17 mouse cellular contexts compared by ENCODE assay signal in the genomic region with DNA sequence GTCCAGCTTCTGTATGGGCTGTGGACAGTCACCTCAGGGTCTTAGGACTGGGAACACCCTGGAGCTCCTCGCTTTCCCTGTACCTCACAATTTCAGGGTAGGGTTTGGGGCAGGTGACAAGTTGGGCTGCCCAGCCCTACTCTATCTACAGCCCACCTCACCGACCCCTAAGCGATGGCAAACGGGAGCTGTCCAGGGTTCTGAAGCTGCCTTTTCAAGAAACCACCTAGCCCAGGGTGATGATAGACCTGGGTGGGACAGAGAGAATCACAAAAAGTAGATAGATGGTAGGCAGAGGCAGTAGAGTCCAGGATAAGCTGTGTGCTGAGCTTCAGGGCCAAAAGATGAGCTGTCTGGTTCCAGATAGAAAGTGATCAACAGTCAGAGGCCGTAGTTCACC.
DNase-seq lines count a peak whose midpoint lies in the region; ATAC-seq and TF ChIP-seq lines count a peak whose summit lies in the region.
"Had no signal": no experiment of that assay in that cellular context is flagged by ENCODE, and none has a peak within 500 bp of the region (broad histone marks: within the 10 kb centered on the region; RNA-seq: fewer than 3 reads in every experiment).

No protein-coding gene starts in this region.

- DNase-seq in intestine, embryonic 14.5 days (ENCODE audit: low spot score), result peak; percentile 73
- peak; percentile 21 for DNase-seq in ES-E14 (ENCODE audit: low read depth, low spot score)
- DNase-seq in embryo, embryonic 10 days (ENCODE audit: low spot score), result peak; percentile 60
- DNase-seq in limb, embryonic 10.5 days (ENCODE audit: low spot score), result peak; percentile 75
- no peak for DNase-seq in cerebellum, adult 11-12 months
- no peak for DNase-seq in lung, adult 18-20 months
- DNase-seq: adrenal gland, adult 2 months; cerebellum, adult 9-11 months; heart, postnatal 36 days had no signal

- TF ChIP-seq CTCF in intestine, postnatal 0 days (IDR thresholded peaks at IDR 0.05; ENCODE audit: low read depth), result no peak

- no peak for ATAC-seq in intestine, embryonic 14.5 days (replicated peaks; ENCODE audit: low FRiP score, low TSS enrichment, low read depth)
- ATAC-seq in intestine, postnatal 0 days, result no peak
- ATAC-seq in hindbrain, embryonic 12.5 days (ENCODE audit: low FRiP score), result no peak
- ATAC-seq: forebrain, embryonic 15.5 days had no signal

- H3K36me3 ChIP-seq in intestine, embryonic 14.5 days (ENCODE audit: control insufficient read depth, insufficient read depth, low read length), result no peaks in the 10 kb centered on the region
- no peaks in the 10 kb centered on the region for H3K36me3 ChIP-seq in intestine, postnatal 0 days (ENCODE audit: control insufficient read depth, insufficient read depth)
- H3K36me3 ChIP-seq in ES-E14 (ENCODE audit: control insufficient read depth, insufficient read depth, low read length, poor library complexity, severe bottlenecking), result no peaks in the 10 kb centered on the region
- no peaks in the 10 kb centered on the region for H3K36me3 ChIP-seq in limb, embryonic 10.5 days
- no peaks in the 10 kb centered on the region for H3K36me3 ChIP-seq in hindbrain, embryonic 12.5 days
- H3K36me3 ChIP-seq: embryonic facial prominence, embryonic 15.5 days; forebrain, embryonic 15.5 days; kidney, embryonic 15.5 days; limb, embryonic 13.5 days; lung, embryonic 15.5 days had no signal

- H3K27ac ChIP-seq in intestine, embryonic 14.5 days (ENCODE audit: low read depth), result no peak overlapping the region
- no peak overlapping the region for H3K27ac ChIP-seq in intestine, postnatal 0 days (ENCODE audit: low read depth, low read length)
- H3K27ac ChIP-seq in ES-E14 (ENCODE audit: insufficient read depth, low read depth, low read length, poor library complexity, severe bottlenecking), result no peak overlapping the region
- no peak overlapping the region for H3K27ac ChIP-seq in limb, embryonic 10.5 days
- no peak overlapping the region for H3K27ac ChIP-seq in hindbrain, embryonic 12.5 days
- H3K27ac ChIP-seq: embryonic facial prominence, embryonic 15.5 days; forebrain, embryonic 15.5 days; kidney, embryonic 15.5 days; limb, embryonic 13.5 days; lung, embryonic 15.5 days had no signal

- H3K9me3 ChIP-seq in intestine, embryonic 14.5 days (ENCODE audit: control insufficient read depth, low read length), result no peaks in the 10 kb centered on the region
- no peaks in the 10 kb centered on the region for H3K9me3 ChIP-seq in intestine, postnatal 0 days (ENCODE audit: control insufficient read depth)
- H3K9me3 ChIP-seq in ES-E14 (ENCODE audit: control insufficient read depth, insufficient read depth, low read depth, low read length), result no peaks in the 10 kb centered on the region
- no peaks in the 10 kb centered on the region for H3K9me3 ChIP-seq in limb, embryonic 10.5 days (replicated peaks)
- no peaks in the 10 kb centered on the region for H3K9me3 ChIP-seq in hindbrain, embryonic 12.5 days (replicated peaks)
- H3K9me3 ChIP-seq: embryonic facial prominence, embryonic 15.5 days; forebrain, embryonic 15.5 days; kidney, embryonic 15.5 days; limb, embryonic 13.5 days; lung, embryonic 15.5 days had no signal

- no peak overlapping the region for H3K4me2 ChIP-seq in intestine, embryonic 14.5 days (ENCODE audit: low read length)
- no peak overlapping the region for H3K4me2 ChIP-seq in intestine, postnatal 0 days (replicated peaks; ENCODE audit: low read depth)
- no peak overlapping the region for H3K4me2 ChIP-seq in hindbrain, embryonic 12.5 days (replicated peaks)
- H3K4me2 ChIP-seq: embryonic facial prominence, embryonic 15.5 days; forebrain, embryonic 15.5 days; kidney, embryonic 15.5 days; limb, embryonic 13.5 days; lung, embryonic 15.5 days; midbrain, embryonic 11.5 days had no signal

- no peaks in the 10 kb centered on the region for H3K4me1 ChIP-seq in intestine, embryonic 14.5 days (replicated peaks; ENCODE audit: control insufficient read depth, insufficient read depth, low read length)
- no peaks in the 10 kb centered on the region for H3K4me1 ChIP-seq in intestine, postnatal 0 days (replicated peaks; ENCODE audit: control insufficient read depth, insufficient read depth, low read length)
- H3K4me1 ChIP-seq in ES-E14 (ENCODE audit: control insufficient read depth in 2 of 2, insufficient read depth in 2 of 2, low read length in 2 of 2, poor library complexity in 1 of 2), result no peaks in the 10 kb centered on the region
- H3K4me1 ChIP-seq in limb, embryonic 10.5 days, result no peaks in the 10 kb centered on the region
- no peaks in the 10 kb centered on the region for H3K4me1 ChIP-seq in hindbrain, embryonic 12.5 days
- H3K4me1 ChIP-seq: embryonic facial prominence, embryonic 15.5 days; kidney, embryonic 15.5 days; limb, embryonic 13.5 days; lung, embryonic 15.5 days had no signal

- H3K4me3 ChIP-seq in intestine, embryonic 14.5 days (ENCODE audit: low read depth, low read length), result no peak overlapping the region
- H3K4me3 ChIP-seq in intestine, postnatal 0 days (ENCODE audit: low read depth, low read length), result no peak overlapping the region
- H3K4me3 ChIP-seq in ES-E14 (ENCODE audit: insufficient read depth in 1 of 2, low read depth in 1 of 2, low read length in 2 of 2, poor library complexity in 1 of 2, severe bottlenecking in 1 of 2), result no peak overlapping the region
- H3K4me3 ChIP-seq in limb, embryonic 10.5 days, result no peak overlapping the region
- no peak overlapping the region for H3K4me3 ChIP-seq in hindbrain, embryonic 12.5 days
- H3K4me3 ChIP-seq: embryonic facial prominence, embryonic 15.5 days; forebrain, embryonic 15.5 days; kidney, embryonic 15.5 days; limb, embryonic 13.5 days; lung, embryonic 15.5 days had no signal

- H3K27me3 ChIP-seq in intestine, embryonic 14.5 days (replicated peaks; ENCODE audit: control insufficient read depth, insufficient read depth, low read length), result no peaks in the 10 kb centered on the region
- H3K27me3 ChIP-seq in intestine, postnatal 0 days (replicated peaks; ENCODE audit: control insufficient read depth, insufficient read depth, low read length), result no peaks in the 10 kb centered on the region
- no peaks in the 10 kb centered on the region for H3K27me3 ChIP-seq in limb, embryonic 10.5 days (ENCODE audit: low read depth, poor library complexity, severe bottlenecking)
- no peaks in the 10 kb centered on the region; the same call in 1 of the 2 replicates for H3K27me3 ChIP-seq in hindbrain, embryonic 12.5 days
- H3K27me3 ChIP-seq: embryonic facial prominence, embryonic 15.5 days; forebrain, embryonic 15.5 days; kidney, embryonic 15.5 days; limb, embryonic 13.5 days; lung, embryonic 15.5 days had no signal

- 43% methylated on average over 5 of the region's 5 CpGs for WGBS in intestine, embryonic 14.5 days
- WGBS in intestine, postnatal 0 days, result 41% methylated on average over 5 of the region's 5 CpGs
- 48% methylated on average over 5 of the region's 5 CpGs for WGBS in limb, embryonic 10.5 days
- WGBS in hindbrain, embryonic 12.5 days, result 52% methylated on average over 5 of the region's 5 CpGs

- in situ Hi-C loops in ES-E14 (cut with MboI; ENCODE audit: low sequenced_read_pairs in 2 of 2, unreplicated experiment in 2 of 2), result no loop called here

- no peak overlapping the region for H3K9ac ChIP-seq in intestine, embryonic 14.5 days (ENCODE audit: low read length)
- no peak overlapping the region for H3K9ac ChIP-seq in intestine, postnatal 0 days (ENCODE audit: low read depth, low read length)
- H3K9ac ChIP-seq in ES-E14 (ENCODE audit: insufficient read depth, low read depth, low read length, poor library complexity, severe bottlenecking), result no peak overlapping the region
- H3K9ac ChIP-seq in hindbrain, embryonic 12.5 days, result no peak overlapping the region
- H3K9ac ChIP-seq: embryonic facial prominence, embryonic 15.5 days; forebrain, embryonic 15.5 days; kidney, embryonic 15.5 days; limb, embryonic 13.5 days; lung, embryonic 15.5 days had no signal

TF ChIP-seq in ES-E14, 5 proteins besides CTCF, POLR2A, EP300 and RAD21:
- TF ChIP-seq ZNF384 (IDR thresholded peaks at IDR 0.05; ENCODE audit: low read depth, low read length) (no peak), CHD2 (IDR thresholded peaks at IDR 0.05; ENCODE audit: low read depth, low read length) (no peak), MAFK (IDR thresholded peaks at IDR 0.05; ENCODE audit: insufficient read depth, low read depth, low read length) (no peak), HCFC1 (IDR thresholded peaks at IDR 0.05; ENCODE audit: borderline replicate concordance, insufficient read depth, low read length) (no peak)

Comparison
In these comparisons a context has a peak if more than half of its experiments do, and no peak if none do; other contexts are left out.
1. DNase-seq: peak in intestine, embryonic 14.5 days (single experiment), ES-E14 (single experiment), embryo, embryonic 10 days (single experiment) and limb, embryonic 10.5 days (single experiment); none in cerebellum, adult 11-12 months (single experiment) and lung, adult 18-20 months (0 of 2).